Mouse (Mus musculus): ENCODE results near the gene Dcaf1. TPM values are rescaled to one million over a fixed set of nuclear protein-coding genes. Genes with fewer than 3 reads are reported as not detected.

Dcaf1 gene
- polyA plus RNA-seq, 1 experiment: 6.4 TPM

DNA sequence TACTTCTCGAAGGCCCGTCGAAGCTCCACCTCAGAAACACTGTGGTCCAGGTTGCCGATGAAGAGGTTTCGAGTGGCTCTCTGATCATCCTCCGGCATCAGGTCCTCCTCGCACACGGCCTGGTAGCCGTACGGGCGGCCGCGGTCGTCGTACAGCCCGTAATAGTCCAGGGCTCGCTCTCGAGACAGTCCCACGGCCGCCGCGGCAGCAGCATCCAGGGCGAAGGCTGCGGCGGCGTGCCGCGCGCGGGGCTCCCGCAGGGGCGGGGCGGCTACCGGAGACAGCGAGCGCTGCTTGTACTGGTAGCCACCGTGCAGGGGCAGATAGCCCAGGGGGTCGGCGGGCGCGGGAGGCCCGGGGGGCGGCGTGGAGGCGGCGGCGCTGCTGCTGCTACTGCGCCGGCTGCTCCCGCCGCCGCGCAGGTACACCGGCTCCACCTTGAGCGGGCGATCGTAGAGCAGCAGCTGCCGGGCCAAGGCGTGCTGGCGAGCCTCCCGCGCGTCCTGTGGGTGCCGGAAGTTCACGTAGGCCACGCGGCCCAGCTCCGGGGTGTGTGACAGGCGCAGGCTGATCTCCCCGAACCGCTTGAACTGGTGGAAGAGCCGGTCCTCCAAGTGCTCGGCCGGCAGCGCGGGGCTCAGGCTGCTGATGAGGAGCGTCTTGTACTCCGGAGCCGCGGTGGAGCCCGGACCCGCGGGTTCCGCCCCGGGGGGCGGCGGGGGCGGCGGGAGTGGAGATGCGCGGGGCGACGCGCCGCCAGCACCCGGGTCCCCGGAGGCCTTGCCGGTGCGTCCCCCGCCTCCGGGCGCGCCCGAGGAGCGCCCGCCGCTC, 64.4 kb downstream of the Dcaf1 start:
- no peak for TF ChIP-seq CTCF (IDR thresholded peaks at IDR 0.05; ENCODE audit: extremely low read depth, insufficient read length, insufficient replicate concordance, low read depth, low read length)
- no peak for TF ChIP-seq POLR2A (IDR thresholded peaks at IDR 0.05; ENCODE audit: low read depth, low read length)
- no peak overlapping the region for H3K27ac ChIP-seq (ENCODE audit: insufficient read depth, low read depth, low read length)
- WGBS: under 1% methylated on average over 104 of the region's 107 CpGs
- H3K4me3 ChIP-seq (ENCODE audit: low read depth, low read length): peak overlapping the region; percentile 81
- H3K36me3 ChIP-seq (ENCODE audit: control insufficient read depth, insufficient read depth, low read length): peaks cover 44% of the 10 kb centered on the region
- no peaks in the 10 kb centered on the region for H3K27me3 ChIP-seq (ENCODE audit: control insufficient read depth, insufficient read depth, low read length)
- H3K4me1 ChIP-seq (ENCODE audit: control insufficient read depth, insufficient read depth, insufficient read length, low read length): peaks cover 41% of the 10 kb centered on the region

DNA sequence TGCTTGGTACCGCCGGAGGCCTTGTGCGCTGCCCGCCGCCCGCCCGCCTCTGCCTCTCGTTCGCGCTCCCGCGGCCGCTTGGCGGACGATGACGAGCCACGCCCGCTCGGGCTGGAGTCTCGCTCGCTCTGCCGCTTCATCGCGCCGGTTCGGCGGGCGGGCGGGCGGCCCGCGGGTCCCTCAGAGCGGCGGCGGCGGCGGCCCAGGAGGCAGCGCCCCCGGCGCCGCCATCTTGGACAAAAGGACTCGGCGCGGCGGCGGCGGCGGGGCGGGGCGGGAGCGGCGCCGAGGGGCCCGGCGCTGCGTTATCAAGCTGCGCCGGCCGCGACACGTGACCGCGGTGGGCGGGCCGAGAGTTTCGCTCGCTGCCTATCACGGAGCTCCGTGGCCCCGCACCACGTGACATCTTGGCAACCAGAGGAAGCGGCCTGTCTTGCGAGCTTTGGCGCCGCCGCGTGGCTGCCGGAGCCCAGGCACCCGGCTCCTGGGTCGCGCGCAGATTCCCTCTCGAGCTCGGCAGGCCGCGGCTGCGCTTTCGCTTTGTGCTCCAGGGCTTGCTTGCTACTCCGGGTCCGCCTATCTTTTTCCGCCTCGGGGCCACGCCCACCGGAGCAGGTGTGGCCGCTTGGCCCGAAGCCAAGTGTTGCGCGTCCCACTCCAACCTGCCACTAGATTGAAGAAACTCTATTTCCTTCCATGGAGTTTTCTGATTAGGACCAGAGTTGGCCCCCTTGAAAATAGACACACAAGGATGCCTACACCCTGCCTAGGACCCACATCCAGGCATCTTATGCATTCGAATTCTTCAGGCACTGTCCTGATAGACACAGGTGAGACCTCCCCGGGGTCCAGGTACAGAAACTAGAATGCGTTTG, 65.4 kb downstream of the Dcaf1 start, which contains the start of gene Rbm15b:
Gene Rbm15b, minus strand, starts transcription at position 601 of the 875 bp plus-strand sequence.
- peaks cover 41% of the 10 kb centered on the region for H3K36me3 ChIP-seq (ENCODE audit: control insufficient read depth, insufficient read depth, low read length)
- 2% methylated on average over 100 of the region's 101 CpGs for WGBS
- H3K27ac ChIP-seq (ENCODE audit: insufficient read depth, low read depth, low read length): peak within 1 kb of the TSS; percentile 91
- peak within 1 kb of the TSS; percentile 81 for H3K4me3 ChIP-seq (ENCODE audit: low read depth, low read length)
- TF ChIP-seq POLR2A (IDR thresholded peaks at IDR 0.05; ENCODE audit: low read depth, low read length): no peak; the same call in 1 of the 2 replicates
- TF ChIP-seq CTCF (IDR thresholded peaks at IDR 0.05; ENCODE audit: extremely low read depth, insufficient read length, insufficient replicate concordance, low read depth, low read length): peak; percentile 66
- H3K27me3 ChIP-seq (ENCODE audit: control insufficient read depth, insufficient read depth, low read length): no peaks in the 10 kb centered on the region
- H3K4me1 ChIP-seq (ENCODE audit: control insufficient read depth, insufficient read depth, insufficient read length, low read length): peaks cover 41% of the 10 kb centered on the region

DNA sequence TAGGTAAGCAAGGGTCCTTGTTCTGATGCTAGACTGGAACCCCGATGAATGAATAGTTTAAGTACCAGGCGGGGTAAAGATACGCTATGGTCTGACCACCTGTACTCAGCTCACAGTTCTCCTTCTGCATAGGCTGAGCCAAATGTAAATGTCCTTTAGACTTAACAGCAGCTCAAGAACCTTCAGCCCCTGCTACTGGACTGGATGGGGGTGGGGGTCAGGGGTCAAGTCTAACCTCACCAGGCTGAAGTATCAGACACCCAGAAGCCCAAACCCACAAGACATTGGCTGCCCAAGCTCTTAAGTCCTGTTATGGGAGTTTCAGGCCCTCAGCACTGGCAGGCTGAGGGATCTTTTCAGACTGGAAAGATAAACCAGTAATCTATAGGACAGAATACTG, 66.7 kb downstream of the Dcaf1 start:
- H3K4me1 ChIP-seq (ENCODE audit: control insufficient read depth, insufficient read depth, insufficient read length, low read length): peaks cover 37% of the 10 kb centered on the region
- no peak for TF ChIP-seq POLR2A (IDR thresholded peaks at IDR 0.05; ENCODE audit: low read depth, low read length)
- TF ChIP-seq CTCF (IDR thresholded peaks at IDR 0.05; ENCODE audit: extremely low read depth, insufficient read length, insufficient replicate concordance, low read depth, low read length): no peak
- no peaks in the 10 kb centered on the region for H3K27me3 ChIP-seq (ENCODE audit: control insufficient read depth, insufficient read depth, low read length)
- no peak overlapping the region for H3K4me3 ChIP-seq (ENCODE audit: low read depth, low read length)
- H3K27ac ChIP-seq (ENCODE audit: insufficient read depth, low read depth, low read length): no peak overlapping the region
- H3K36me3 ChIP-seq (ENCODE audit: control insufficient read depth, insufficient read depth, low read length): peaks cover 37% of the 10 kb centered on the region
- 97% methylated on average over 3 of the region's 3 CpGs for WGBS

DNA sequence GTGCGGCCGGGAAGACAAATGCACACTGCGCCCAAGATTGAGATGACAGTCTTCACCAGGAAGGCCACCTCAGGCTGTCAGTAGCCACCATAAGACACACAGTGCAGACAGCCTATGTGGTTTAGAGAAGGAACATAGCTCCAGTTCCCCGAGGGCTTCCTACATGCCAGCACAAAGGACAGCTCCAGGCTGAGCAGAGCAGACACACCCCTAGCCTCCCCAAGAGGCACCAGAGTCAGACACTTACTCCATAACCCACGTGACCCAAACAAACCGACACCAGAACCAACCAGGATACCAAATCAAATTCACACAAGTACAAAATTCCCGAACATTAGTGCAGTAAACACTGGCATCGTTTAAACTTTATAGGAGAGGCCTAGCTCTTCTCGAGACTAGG, 67.6 kb downstream of the Dcaf1 start:
- Histone ChIP-seq H3K4me3 (ENCODE audit: low read depth, low read length) (no peak overlapping the region), H3K27me3 (ENCODE audit: control insufficient read depth, insufficient read depth, low read length) (no peaks in the 10 kb centered on the region), H3K4me1 (ENCODE audit: control insufficient read depth, insufficient read depth, insufficient read length, low read length) (peaks cover 32% of the 10 kb centered on the region), H3K27ac (ENCODE audit: insufficient read depth, low read depth, low read length) (no peak overlapping the region), H3K36me3 (ENCODE audit: control insufficient read depth, insufficient read depth, low read length) (peaks cover 33% of the 10 kb centered on the region)
- 81% methylated on average over 9 of the region's 9 CpGs for WGBS
- no peak for TF ChIP-seq CTCF (IDR thresholded peaks at IDR 0.05; ENCODE audit: extremely low read depth, insufficient read length, insufficient replicate concordance, low read depth, low read length)
- no peak for TF ChIP-seq POLR2A (IDR thresholded peaks at IDR 0.05; ENCODE audit: low read depth, low read length)

DNA sequence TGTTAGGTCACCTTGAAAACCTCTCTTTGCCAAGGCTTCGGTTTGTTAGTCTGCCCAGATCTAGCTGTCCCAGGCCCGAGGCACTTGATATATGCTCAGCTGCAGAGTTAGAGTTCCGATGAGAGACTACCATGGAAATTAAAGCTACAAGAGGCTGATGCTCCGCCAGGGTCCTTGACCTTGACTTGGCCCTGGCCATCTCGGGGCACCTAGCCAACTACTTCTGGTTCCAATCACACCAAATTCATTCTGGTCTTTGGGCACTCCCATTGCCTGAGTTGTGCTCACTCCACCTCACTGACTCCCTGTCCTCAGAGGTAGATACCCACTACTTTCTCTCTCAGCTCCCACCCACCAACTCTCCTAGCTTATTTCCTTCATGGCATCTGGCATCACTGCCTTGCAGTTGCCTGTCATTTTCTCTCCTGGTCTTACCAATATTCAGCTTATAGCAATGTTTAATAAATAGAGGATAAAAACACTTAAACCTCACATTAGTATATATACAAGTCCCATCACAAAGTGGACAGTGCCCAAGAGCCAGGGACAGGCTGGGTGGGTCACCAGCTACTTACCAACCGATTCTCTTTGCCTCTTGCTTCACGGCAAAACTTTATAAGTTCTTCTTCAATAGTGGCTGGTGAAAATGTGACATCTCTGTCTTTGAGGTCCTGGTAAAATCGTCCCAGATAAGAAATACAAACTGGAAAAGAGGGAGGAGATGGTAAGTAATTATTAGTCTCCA, 69.0 kb downstream of the Dcaf1 start:
- Histone ChIP-seq H3K27me3 (ENCODE audit: control insufficient read depth, insufficient read depth, low read length) (no peaks in the 10 kb centered on the region), H3K4me1 (ENCODE audit: control insufficient read depth, insufficient read depth, insufficient read length, low read length) (peaks cover 19% of the 10 kb centered on the region), H3K27ac (ENCODE audit: insufficient read depth, low read depth, low read length) (no peak overlapping the region), H3K36me3 (ENCODE audit: control insufficient read depth, insufficient read depth, low read length) (peaks cover 26% of the 10 kb centered on the region), H3K4me3 (ENCODE audit: low read depth, low read length) (peak overlapping the region; percentile 41)
- 48% methylated on average over 8 of the region's 8 CpGs for WGBS
- TF ChIP-seq CTCF (IDR thresholded peaks at IDR 0.05; ENCODE audit: extremely low read depth, insufficient read length, insufficient replicate concordance, low read depth, low read length): no peak
- no peak for TF ChIP-seq POLR2A (IDR thresholded peaks at IDR 0.05; ENCODE audit: low read depth, low read length)

DNA sequence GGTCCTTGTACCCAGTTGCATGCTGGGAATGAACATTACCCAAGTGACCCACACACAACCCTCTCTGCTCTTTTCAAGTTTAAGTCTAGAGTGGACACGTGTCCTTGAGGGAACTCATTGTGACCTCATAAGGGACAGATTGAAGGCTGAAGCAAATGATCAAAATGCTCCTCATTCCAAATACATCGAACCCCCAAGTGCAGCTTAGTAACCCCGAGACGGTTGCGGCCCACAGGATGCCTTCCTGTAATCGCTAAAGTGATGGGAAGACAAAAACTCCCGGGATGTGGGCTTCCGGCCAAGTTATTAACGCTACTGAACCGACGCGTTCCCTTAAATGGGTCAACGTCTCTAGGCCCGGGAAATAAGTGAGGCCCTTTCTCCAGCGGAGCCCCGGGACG, 69.7 kb downstream of the Dcaf1 start:
- H3K4me1 ChIP-seq (ENCODE audit: control insufficient read depth, insufficient read depth, insufficient read length, low read length): peaks cover 16% of the 10 kb centered on the region
- WGBS: under 1% methylated on average over 17 of the region's 17 CpGs

More for the DNA sequence above, 69.7 kb downstream of the Dcaf1 start:
- peak overlapping the region; percentile 84 for H3K27ac ChIP-seq (ENCODE audit: insufficient read depth, low read depth, low read length)
- peak overlapping the region; percentile 96 for H3K4me3 ChIP-seq (ENCODE audit: low read depth, low read length)
- H3K27me3 ChIP-seq (ENCODE audit: control insufficient read depth, insufficient read depth, low read length): no peaks in the 10 kb centered on the region
- peaks cover 26% of the 10 kb centered on the region for H3K36me3 ChIP-seq (ENCODE audit: control insufficient read depth, insufficient read depth, low read length)
- TF ChIP-seq POLR2A (IDR thresholded peaks at IDR 0.05; ENCODE audit: low read depth, low read length) (no peak), CTCF (IDR thresholded peaks at IDR 0.05; ENCODE audit: extremely low read depth, insufficient read length, insufficient replicate concordance, low read depth, low read length) (no peak)

Measured in small intestine, adult 2 months (tissue).